Mouse (Mus musculus) Patski (cell line): ENCODE measurements around the gene Olfr424. TPM values are rescaled to one million over a fixed set of nuclear protein-coding genes. Genes with fewer than 3 reads are reported as not detected.

Source experiments
- ATAC-seq: fragments of 100-300 bp; one replicate; pipeline ENCODE4 v1.8.0; 2021
- CTCF ChIA-PET: fragments of 350-600 bp; sonication (Branson Sonifier 250); formaldehyde crosslinking; loops from one replicate; lab custom pipeline; 2022; ENCODE audit warnings: inconsistent platforms; lab: Charles Lee
- POLR2A ChIA-PET: fragments of 350-600 bp; sonication (Branson Sonifier 250); formaldehyde crosslinking; loops from one replicate; lab custom pipeline; 2022; ENCODE audit warnings: antibody characterized with exemption, inconsistent platforms; lab: Charles Lee
- DNase-seq: peaks from one replicate; pipeline ENCODE4 v3.0.0-alpha.2; 2011; ENCODE audit warnings: low read depth, low spot score
- H3K27me3 ChIP-seq: fragments of 371-371 bp; one replicate; pipeline ENCODE4 v1.5.1; 2021
- CTCF ChIP-seq: fragments of 100-300 bp; IDR thresholded peaks from one replicate; pipeline ENCODE4 v1.5.1; 2021
- in situ Hi-C: fragments of 300-500 bp; cut with MboI; formaldehyde crosslinking; loops from 3 replicates; pipeline ENCODE4 v1.11.1; 2018; ENCODE audit warnings: low pct_unique_long_range_greater_than_20kb, mixed read lengths
- polyA plus RNA-seq: library from polyadenylated mRNA; unstranded; gene quantifications from one replicate; pipeline ENCODE4 v1.2.3, GENCODE M21; 2021

The Olfr424 gene
- polyA plus RNA-seq, 1 experiment from 2014 or later = not detected

- no peak for TF ChIP-seq CTCF
- POLR2A ChIA-PET = no interaction called here
- in situ Hi-C loops = no loop called here
- DNase-seq (no peak), ATAC-seq (no peak)
- H3K27me3 ChIP-seq = no peaks in the 10 kb centered on the region
- CTCF ChIA-PET = no interaction called here
Measured at GRCm38 (mm10) chr1:174159095-174159494, 27.8 kb downstream of the Olfr424 start.

GRCm38 (mm10) chr1:174169024-174169423 is 37.7 kb downstream of the Olfr424 start:
- POLR2A ChIA-PET = no interaction called here
- CTCF ChIA-PET = interaction anchor here (1.1 kb wide), 1 partner anchor 15 kb away, joined by 3 read pairs; no protein-coding TSS in a partner anchor
- DNase-seq (no peak), ATAC-seq (no peak)
- in situ Hi-C loops = no loop called here
- no peak for TF ChIP-seq CTCF
- no peaks in the 10 kb centered on the region for H3K27me3 ChIP-seq

- ATAC-seq (no peak), DNase-seq (no peak)
- no peak for TF ChIP-seq CTCF
- H3K27me3 ChIP-seq = no peaks in the 10 kb centered on the region
- ChIA-PET CTCF (no interaction called here), POLR2A (no interaction called here)
- in situ Hi-C loops = no loop called here
Measured at GRCm38 (mm10) chr1:174170706-174171501, 39.6 kb downstream of the Olfr424 start.

- no peak for TF ChIP-seq CTCF
- POLR2A ChIA-PET = no interaction called here
Measured at GRCm38 (mm10) chr1:174171537-174171936, 40.2 kb downstream of the Olfr424 start.

GRCm38 (mm10) chr1:174172605-174173004 is 41.3 kb downstream of the Olfr424 start, which contains the start of gene Spta1:
TSS of gene Spta1 (plus strand) at chr1:174172776.
- in situ Hi-C loops = no loop called here
- ATAC-seq = no peak

More at GRCm38 (mm10) chr1:174171537-174171936, 40.2 kb downstream of the Olfr424 start:
- in situ Hi-C loops = no loop called here
- ATAC-seq (no peak), DNase-seq (no peak)
- no peaks in the 10 kb centered on the region for H3K27me3 ChIP-seq
- CTCF ChIA-PET = no interaction called here

More at GRCm38 (mm10) chr1:174172605-174173004, 41.3 kb downstream of the Olfr424 start, which contains the start of gene Spta1:
- TF ChIP-seq CTCF = no peak
- POLR2A ChIA-PET = no interaction called here
- H3K27me3 ChIP-seq = no peaks in the 10 kb centered on the region
- CTCF ChIA-PET = no interaction called here
- no peak for DNase-seq

Other genes starting within 250 kb of the Olfr424 start
- 2.7 TPM for gene Ifi211, start 218.5 kb upstream of the Olfr424 start, polyA plus RNA-seq
- gene Mndal, start 189.0 kb upstream of the Olfr424 start, polyA plus RNA-seq = 0.85 TPM
- gene Ifi203, start 188.8 kb upstream of the Olfr424 start, polyA plus RNA-seq = 0.77 TPM
- 8.1 TPM for gene Ifi202b, start 148.8 kb upstream of the Olfr424 start, polyA plus RNA-seq
- 0.05 TPM for gene Ifi205, start 99.7 kb upstream of the Olfr424 start, polyA plus RNA-seq
- not detected for gene Olfr433, start 90.8 kb upstream of the Olfr424 start, polyA plus RNA-seq
- gene Olfr432, start 82.3 kb upstream of the Olfr424 start, polyA plus RNA-seq = not detected
- not detected for gene Olfr430, start 64.9 kb upstream of the Olfr424 start, polyA plus RNA-seq
- not detected for gene Olfr429, start 47.2 kb upstream of the Olfr424 start, polyA plus RNA-seq
- not detected for gene Olfr427, start 34.6 kb upstream of the Olfr424 start, polyA plus RNA-seq
- not detected for gene Olfr231, start 10.4 kb upstream of the Olfr424 start, polyA plus RNA-seq
- not detected for gene Olfr420, start 24.1 kb downstream of the Olfr424 start, polyA plus RNA-seq
- not detected for gene Spta1, start 41.3 kb downstream of the Olfr424 start, polyA plus RNA-seq
- not detected for gene Olfr419, start 120.5 kb downstream of the Olfr424 start, polyA plus RNA-seq
- gene Mptx1, start 199.0 kb downstream of the Olfr424 start, polyA plus RNA-seq = not detected
- not detected for gene Olfr417, start 233.6 kb downstream of the Olfr424 start, polyA plus RNA-seq